Mouse (Mus musculus) kidney, adult 8-10 months (tissue): Measurements from ENCODE around the gene Meis2.

ENCODE experiments used
- DNase-seq, 2 experiments: peaks; one replicate each; pipeline ENCODE4 v3.0.0; 2022

Gene Meis2

DNA sequence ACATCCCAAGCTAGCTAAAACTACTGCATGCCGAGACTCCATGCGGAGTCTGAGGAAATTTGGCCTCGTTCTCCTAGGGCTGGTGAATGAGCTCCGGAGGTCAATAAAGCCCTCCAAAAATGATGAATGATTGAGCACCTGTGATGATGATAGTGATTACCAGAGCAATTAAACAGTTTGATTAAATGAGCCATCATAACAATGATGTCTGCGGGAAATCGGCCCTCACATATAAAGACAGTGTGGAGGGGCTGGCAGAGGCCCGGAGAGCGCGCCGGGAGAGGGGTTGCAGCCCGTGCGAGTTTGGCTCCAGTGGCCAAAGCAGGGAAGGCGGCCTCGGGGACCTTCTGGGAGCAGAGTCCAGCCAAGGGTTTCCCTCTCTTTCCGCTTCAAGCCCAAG lies 2.1 kb upstream of the Meis2 start:
- no peak for DNase-seq

DNA sequence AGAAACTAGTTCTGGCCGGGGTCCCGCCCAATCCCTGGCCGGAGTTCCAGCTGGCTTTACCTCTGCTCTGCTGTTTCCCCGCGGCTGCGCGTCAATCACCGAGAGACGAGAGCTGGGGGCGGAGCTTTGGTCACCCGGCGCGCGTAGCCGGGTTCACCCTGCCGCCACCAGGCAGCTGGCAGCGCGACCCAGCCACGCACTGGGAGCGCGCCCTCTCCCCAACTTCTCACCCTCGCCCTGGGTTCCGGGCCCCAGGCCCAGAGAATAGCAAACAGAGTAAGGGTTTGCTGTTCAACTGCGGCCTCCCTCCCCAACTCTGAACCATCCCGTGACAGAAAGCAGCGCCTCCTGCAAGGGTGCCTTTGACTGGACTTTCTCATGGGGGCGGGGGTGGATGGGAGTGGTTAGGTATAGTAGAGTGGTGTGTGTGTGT lies 1.4 kb upstream of the Meis2 start:
- DNase-seq: peak; percentile 82

GRCm38 (mm10) chr2:116066057-116066941 lies 660 bp upstream of the Meis2 start:
- DNase-seq: no peak

- DNase-seq: no peak
Observed at GRCm38 (mm10) chr2:116065057-116065456, 582 bp downstream of the Meis2 start.

DNA sequence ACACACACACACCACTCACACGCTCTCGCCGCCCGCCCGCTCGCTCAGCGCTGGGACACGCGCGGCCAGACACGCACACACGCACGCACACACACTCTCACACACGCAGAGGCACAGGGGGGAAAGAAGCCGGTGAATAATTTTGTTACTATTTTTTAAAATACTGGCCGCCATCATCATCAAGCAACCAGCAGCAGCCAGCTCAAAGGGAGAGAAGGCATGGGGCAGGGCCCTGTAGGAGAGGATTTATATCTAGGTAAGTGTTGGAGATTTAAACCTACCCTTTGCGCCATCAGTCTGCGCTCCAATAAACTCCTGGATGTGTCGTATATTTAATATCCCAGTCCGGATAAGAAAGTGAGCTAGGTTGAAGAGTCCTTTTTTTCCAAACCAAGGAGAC lies 1.1 kb downstream of the Meis2 start:
- DNase-seq: no peak

GRCm38 (mm10) chr2:116063819-116064293 lies 1.8 kb downstream of the Meis2 start:
- DNase-seq: no peak

DNA sequence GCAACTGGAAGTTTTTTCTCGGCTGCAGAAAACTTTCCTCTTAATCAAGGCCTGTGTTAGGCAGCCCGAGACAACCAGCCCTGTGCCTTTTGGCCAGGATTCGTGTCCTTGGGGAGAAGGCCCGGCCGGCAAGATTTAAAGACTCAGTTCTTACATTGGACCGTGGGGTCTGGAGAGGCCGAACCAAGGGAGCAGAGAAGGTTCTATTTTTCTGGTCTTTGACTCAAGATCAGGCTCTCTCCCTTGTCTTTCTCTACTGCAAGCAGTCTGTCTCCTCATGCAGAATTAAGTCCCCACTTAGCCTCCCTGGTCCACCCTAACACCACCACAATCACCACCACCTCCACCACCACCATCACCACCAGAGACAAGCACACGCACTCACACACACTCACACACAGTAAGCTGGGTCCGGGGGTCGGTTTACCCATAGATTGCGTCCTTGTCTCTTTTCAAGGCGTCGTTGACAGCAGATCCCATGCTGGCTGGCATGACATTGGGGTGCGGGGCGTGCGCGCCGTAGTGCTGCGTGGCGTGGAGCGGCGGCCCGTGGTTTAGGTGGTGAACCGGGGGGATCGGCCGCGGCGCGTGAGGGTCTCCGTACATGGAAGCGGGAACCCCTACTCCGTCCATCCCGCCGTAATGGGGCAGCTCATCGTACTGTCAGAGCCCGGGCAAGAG lies 2.7 kb downstream of the Meis2 start:
- DNase-seq: no peak

- DNase-seq: no peak
Observed at GRCm38 (mm10) chr2:116062251-116062651, 3.4 kb downstream of the Meis2 start.

DNA sequence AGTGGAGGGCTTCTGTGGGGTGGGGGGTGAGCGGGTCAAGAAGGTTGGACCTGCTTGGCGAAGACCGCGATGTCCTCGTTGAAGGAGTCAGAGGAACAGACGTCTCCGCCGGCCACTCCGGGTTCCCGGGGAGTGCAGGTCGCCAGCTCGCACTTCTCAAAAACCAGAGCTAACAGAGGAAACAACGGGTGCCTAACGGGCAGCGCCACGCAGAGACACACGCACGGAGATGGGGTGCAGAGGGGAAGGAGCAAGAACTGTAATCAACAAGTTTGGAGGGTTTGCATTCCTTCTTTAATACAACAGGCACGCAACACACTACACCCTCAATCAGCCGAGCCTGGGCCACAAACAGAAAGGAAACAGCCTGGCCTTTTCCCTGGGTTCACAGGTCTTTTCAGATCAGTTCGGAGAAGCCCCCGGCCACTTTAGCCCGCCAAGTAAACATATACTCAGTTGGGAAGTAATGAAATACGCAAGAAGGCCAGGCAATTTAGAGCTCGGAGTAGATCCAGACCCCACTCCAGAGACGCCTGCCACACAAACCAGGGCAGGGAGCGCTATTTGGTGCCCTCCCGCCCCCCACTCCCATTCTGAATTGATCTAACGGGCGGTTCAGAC lies 4.1 kb downstream of the Meis2 start:
- no peak for DNase-seq

- no peak for DNase-seq
Observed at GRCm38 (mm10) chr2:116060701-116061400, 4.8 kb downstream of the Meis2 start.

- no peak for DNase-seq
Observed at GRCm38 (mm10) chr2:116060210-116060609, 5.4 kb downstream of the Meis2 start.

DNA sequence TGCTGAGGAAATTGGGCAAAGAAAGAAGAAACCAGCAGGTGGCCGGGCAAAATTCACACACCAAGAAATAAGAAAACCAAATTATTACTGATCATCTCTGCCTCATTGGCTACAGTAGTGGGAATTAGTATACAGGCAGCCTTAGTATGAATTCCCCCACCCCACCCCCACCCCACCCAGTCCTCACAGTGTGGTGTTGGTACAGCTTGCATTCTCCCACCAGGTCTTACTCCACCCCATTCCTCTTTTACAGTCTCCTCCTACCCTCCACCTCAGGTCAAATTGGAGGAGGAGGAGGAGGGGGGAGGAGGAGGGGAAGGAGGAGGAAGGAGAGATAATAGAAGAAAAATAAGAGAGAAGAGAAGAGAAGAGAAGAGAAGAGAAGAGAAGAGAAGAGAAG lies 6.0 kb downstream of the Meis2 start:
- no peak for DNase-seq

DNA sequence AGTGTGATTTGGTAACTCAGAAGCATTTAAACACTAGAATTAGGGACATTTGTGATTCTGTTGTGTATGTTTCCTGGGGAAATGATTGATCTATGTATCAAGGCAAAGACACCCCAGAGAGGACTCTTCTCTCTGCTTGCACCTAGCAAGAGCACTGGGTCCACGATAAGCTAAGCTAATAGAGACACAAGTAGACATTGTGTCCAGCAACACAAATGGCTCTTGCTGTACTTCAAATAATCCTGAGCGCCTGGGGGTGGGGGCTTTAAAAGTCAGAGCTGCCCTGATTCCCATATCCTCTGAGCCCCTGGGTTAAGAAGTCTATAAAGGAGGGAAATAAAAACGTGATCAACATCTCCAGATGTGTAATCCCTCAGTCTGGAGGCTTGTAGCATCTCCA lies 6.6 kb downstream of the Meis2 start:
- no peak for DNase-seq

- DNase-seq: no peak
Observed at GRCm38 (mm10) chr2:116058511-116058910, 7.1 kb downstream of the Meis2 start.

- DNase-seq: no peak
Observed at GRCm38 (mm10) chr2:116056826-116057225, 8.8 kb downstream of the Meis2 start.

- no peak for DNase-seq
Observed at GRCm38 (mm10) chr2:116055686-116056620, 9.7 kb downstream of the Meis2 start.

GRCm38 (mm10) chr2:116053931-116054330 lies 11.7 kb downstream of the Meis2 start:
- no peak for DNase-seq

DNA sequence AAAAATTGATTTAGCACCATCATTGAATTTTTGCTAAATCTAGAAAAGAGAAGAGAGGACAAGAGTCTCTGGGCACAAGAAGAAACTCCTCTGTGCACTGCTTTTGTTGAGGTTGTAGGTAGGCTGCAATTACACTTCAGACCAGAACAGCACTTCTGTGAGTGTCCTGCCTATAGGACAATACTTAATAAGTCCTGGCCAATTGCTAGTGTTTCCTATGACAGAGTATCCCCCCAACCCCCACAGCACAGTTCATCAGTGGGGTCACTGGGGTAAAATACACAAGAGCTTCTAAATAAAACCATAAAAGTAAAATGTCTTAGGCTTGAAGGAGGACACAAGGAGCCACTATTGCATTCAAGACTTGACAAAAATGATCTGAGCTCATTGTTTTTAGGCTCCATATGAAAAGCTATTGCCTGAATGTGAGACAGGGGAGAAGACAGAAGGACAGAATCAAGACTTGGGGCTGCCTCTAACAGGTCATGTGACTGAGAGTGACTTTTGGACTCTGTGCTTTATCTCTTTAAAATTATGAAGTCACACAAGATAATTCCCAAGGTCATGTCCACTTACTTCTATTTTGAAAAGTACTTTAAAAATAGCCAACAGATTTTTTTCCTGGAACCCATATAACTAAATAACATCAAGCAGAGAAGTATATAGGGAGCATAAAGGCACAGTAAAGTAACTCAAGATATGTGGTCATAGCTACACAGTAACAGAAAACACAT lies 12.8 kb downstream of the Meis2 start:
- DNase-seq: no peak

DNA sequence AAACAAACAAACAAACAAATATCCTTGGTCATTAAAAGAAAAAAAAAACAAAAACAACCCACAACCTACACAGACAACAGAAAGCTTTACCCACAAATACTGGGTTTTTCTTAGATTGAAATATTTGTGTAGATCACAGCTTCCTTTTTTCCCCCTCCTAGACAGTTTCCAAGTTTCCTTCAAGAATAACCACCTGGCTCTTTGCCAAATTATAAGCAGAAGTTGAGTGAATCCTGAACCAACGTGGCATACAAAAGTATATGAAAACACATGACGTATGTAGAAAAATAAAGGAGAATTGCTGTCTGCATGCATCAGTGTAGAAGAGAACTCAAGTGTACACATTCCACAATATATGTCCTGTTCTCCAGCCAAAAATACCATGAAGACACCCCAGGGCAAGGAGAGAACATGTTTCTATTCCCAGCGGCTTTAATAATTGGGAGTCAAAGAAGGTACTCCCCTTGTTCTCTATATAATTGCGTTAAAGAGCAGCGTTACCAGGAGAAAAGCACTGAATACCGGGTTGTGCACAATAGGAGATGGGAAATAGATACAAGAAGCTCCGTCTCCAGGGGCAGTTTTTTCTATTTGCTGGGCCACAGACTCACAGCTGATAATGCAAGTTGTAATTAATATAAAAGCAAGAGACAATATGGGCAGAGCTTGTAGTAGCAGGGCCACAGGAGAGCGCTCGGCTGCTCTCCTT lies 13.6 kb downstream of the Meis2 start:
- DNase-seq: no peak

- DNase-seq: peak in 1 of 2 experiments; percentile 32
Observed at GRCm38 (mm10) chr2:116049710-116050109, 15.9 kb downstream of the Meis2 start.
